Mouse (Mus musculus) liver, embryonic 14.5 days (tissue): ENCODE measurements around the gene A530016L24Rik.

ENCODE experiments used
- CTCF ChIP-seq: IDR thresholded peaks from 2 replicates; pipeline ENCODE4 v1.5.1; 2016; ENCODE audit warnings: antibody characterized with exemption, low read depth, control low read depth
- EP300 ChIP-seq: IDR thresholded peaks from 2 replicates; pipeline ENCODE4 v1.6.1; 2016; ENCODE audit warnings: antibody characterized with exemption, low read depth

DNA sequence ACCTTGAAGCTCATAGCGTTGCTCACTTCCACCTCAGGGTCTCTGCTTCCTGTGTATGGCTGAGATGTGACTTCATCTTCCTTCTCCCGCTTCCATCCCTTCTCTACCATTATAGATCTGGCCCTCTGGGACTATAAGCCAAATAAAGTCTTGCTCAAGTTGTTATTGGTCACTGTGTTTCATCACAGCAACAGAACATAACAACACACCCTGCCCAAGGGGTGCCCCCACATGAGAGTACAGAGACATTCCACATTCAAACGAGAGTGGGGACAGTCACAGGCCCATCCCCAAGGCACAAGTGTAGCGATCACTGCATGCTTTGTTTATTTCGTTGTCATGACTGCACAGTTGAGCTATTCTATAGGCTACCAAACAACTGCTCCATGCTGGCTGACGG, 48.0 kb downstream of the A530016L24Rik start:
- TF ChIP-seq CTCF: no peak
- no peak for TF ChIP-seq EP300
